Mouse (Mus musculus) ovary, adult 18-20 months (tissue): ENCODE results near the gene Pacs1.
"Not testable (repeated sequence)": the region's sequence is repeated elsewhere in the genome, so short reads cannot be mapped to it uniquely, and the experiment has no call there.

Experiments used
- DNase-seq: peaks from one replicate; pipeline ENCODE4 v3.0.0; 2022; ENCODE audit warnings: low spot score, mixed read lengths

Gene Pacs1

DNA sequence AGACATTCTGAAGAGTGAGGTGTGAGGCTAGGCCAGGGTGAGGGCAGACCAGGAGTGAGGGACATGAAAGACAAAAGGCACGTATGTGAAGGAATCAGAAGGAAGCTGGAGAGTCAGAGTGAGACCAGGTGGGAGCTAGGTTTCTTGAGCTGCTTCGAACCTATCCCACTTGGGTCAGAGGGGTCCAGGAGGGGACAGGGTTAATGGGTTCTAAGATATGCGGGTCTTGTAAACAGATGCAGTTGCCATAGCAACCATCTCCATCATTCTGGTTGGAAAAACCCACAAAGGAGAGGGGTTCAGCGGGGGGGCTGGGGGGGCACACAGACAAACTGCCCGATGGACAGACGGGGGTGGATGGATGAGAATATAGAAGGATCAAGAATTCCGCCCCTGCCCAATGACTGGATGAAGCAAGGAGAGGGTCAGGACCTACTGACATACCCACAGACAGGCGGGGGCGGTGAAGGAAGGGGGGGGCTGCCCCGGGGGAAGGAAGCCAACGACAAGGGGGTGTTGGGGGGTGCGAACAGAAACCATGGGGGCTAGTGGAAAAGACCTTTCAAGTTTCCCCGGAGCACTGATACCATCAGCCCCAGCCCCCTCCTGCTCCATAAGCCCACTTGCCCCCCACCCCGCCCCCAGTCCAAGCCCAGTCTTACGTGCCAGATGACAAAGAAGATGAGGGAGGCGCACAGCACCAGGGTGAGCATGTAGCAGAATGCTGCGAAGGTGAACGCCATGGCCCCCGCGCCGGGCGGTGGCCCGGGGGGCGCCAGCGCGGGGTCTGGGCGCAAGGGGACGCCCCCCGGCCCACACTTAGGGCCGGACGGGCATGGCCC lies 175.2 kb downstream of the Pacs1 start:
- no peak for DNase-seq

DNA sequence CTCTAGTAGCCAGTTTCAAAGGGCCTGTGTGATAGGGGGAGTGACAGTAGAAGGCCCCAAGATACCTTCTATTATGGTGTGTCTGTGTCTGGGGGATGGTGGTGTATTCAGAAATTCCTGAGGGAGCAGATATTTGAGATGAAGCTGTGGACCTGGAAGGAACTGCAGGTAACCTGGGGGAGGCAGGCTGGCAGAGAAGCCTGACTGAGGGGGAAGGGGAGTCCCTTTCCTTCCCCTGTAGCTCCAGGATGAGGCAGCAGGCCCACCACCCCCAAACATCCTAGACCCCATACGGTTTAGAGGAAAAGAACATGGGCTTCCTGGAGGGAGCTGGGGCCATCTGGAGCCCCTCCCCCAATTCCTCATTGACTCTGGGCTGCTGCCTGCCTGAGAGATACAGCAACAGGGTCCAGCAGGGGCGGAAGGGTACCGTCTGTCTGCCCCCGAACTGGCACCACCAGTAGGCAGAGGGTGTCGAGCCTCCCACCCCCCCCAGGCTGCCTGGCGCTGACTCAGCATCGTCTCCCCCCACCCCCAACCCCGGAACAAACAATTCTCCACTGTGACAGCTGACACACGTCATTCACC lies 176.9 kb downstream of the Pacs1 start:
- no peak for DNase-seq

DNA sequence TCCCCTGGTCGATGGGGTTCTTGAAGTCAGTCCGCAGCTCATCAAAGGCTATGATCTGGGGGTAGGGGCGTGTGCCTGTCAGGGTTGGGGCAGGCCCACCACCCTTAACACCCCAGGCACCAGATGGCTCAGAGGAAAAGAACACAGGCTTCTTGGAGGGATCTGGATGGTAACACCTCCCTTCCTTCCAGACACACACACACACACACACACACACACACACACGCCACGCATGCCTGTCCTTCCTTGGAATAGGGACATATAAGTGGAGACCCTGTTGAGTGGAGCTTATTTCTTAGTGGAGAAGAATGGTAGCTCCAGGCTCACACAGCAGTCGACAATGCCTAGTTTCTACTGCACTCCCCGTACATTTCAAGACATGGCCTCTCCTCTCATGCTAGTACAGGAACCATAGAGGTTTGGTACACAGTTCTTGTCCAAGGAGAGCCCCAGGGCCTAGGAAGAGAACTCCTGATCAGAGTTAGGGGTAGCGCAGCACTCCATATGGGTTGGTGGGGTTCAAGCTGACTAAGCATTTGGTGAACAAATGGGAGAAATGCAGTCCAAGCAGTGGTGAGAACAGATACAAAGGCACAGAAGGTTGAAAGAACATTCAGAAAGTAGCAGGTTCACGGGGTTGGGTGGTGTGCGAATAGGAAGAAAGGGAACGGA lies 178.0 kb downstream of the Pacs1 start:
- no peak for DNase-seq

DNA sequence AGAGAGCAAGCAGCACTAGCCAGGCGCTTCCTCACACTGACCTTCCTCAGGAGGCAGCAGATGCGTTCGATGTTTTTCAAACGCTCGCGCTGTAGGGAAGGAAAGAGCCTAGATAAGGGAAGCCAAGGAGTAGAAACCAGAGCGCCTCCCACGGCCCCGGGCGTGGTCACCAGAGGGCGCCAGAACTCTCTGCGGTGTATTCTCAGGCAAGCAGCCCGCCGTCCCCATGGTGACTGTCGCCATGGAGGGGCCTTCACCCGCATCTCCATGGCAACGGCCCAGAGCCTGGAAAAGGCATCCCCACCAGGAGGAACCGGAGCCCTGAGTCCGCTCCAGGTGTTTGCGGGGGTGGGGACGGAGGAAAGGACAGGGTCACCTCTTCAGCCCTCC lies 178.7 kb downstream of the Pacs1 start:
- peak; percentile 84 for DNase-seq

DNA sequence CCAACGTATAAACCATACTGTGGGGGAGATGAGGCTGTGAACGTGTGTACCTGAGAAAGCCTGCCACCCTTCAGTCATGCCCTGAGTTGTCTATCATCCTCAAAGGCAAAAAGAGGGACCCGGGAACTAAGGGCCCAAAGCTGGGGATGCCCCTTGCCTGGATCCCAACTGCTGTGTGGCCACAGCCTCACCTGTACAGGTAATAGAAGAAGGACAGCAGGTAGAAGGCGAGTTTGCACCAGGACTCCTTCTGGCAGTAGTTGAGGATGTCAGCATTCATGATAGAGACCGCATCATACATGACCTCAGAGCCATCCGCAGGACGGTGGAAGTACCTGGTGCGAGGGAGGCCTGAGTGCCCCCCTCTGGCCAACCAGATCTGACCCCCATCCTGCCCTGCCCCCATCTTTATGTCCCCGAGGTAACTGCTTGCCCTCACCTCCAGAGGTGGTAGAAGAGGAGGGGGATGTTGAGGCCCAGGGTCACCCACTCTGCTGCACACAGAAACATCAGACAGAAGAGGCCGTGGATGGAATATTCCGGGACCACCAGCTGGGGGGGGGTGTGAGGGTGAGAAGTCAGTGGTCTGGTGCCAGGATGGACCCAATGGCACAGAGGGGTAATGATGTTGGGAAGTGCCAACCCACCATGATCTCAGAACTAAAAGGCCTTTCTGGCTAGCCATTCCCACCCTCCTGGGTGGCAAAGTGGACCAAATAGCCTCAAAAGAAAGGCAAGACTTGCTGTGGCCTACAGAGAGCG lies 179.3 kb downstream of the Pacs1 start:
- no peak for DNase-seq

DNA sequence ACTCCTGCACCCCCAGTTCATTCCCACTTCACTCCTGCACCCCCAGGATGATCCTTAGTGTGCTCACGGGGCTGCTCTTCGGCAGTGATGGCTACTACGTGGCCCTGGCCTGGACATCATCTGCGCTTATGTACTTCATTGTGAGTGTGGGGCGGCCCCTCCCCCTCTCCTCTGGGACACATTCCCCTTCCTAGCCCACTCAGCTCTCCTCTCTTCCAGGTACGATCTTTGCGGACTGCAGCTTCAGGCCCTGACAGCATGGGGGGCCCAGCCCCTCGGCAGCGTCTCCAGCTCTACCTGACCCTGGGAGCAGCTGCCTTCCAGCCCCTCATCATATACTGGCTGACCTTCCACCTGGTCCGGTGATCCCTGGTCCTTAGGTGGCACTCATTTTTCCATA lies 180.8 kb downstream of the Pacs1 start:
- no peak for DNase-seq

DNA sequence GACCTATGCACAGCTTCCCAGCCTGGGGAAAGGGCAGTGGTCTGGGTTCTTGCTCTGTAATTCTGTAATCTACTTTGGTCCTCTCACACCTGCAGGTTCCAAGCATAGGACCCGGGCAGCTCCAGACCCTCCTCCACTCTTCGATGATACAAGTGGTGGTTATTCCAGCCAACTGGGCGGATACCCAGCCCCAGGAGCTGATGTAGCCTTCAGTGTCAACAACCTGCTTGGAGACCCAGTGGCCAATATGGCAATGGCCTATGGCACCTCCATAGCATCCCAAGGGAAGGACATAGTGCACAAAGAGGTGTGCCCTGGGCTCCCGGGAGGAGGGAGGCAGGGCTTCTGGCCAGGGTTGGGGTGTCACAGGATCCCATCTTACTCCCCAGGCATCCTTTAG lies 183.6 kb downstream of the Pacs1 start:
- DNase-seq: no peak

DNA sequence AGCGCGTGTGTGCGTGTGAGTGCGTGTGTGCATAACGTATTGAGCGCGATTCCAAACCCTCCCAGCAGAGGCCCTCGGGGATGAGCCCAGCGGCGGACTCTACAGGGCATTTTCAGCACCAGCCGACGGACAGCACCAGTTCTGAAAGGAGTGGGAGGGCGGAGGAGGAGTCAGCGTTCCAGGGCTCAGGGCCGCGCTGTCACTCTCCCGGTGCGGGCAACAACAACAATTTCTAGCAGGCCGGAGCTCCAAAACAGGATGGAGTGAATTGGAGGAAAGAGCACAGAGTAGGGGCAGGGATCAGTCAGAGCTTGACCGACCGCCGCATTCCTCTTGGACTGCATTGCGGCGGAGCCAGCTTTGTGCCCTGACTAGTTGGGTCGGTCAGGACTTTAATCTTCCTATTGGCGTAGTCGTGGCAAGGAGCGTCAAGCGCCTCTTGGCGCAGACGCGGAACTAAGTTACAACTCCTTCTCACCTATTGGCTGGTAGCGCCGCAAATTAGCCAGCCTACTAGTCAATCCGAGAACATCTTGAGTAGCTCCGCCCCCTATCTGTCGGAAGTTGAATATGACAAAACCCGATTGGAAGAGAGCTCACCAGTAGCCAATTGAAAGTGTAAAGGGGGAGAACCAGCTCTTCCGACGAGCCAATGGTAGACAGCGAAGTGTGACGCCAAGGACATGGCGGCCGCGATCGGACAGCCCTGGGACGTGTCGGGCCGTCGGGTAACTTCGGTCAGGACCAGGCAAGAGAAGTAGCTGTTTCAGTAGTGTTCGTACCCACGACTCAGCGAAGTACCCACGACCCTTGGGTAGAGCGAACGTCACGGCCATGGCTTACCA lies 184.8 kb downstream of the Pacs1 start, which contains the start of gene Yif1a:
Yif1a (plus strand) TSS at position 655 of the 845 bp plus-strand sequence.
- peak; percentile 96 for DNase-seq

DNA sequence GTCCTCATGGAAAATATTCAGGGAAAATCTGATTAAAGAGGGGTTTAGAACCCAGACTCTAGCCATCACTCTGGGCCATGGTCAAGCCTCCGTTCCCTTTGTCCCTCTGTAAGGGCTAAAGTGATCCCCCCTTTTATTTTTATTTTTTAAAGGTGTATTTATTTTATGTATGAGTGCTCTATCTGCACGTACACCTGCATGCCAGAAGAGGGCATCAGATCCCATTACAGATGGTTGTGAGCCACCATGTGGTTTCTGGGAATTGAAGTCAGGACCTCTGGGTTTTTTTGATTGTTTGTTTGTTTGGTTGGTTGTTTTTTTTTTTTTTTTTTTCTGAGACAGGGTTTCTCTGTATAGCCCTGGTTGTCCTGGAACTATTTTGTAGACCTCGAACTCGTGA lies 186.4 kb downstream of the Pacs1 start:
- not testable (repeated sequence) for DNase-seq

DNA sequence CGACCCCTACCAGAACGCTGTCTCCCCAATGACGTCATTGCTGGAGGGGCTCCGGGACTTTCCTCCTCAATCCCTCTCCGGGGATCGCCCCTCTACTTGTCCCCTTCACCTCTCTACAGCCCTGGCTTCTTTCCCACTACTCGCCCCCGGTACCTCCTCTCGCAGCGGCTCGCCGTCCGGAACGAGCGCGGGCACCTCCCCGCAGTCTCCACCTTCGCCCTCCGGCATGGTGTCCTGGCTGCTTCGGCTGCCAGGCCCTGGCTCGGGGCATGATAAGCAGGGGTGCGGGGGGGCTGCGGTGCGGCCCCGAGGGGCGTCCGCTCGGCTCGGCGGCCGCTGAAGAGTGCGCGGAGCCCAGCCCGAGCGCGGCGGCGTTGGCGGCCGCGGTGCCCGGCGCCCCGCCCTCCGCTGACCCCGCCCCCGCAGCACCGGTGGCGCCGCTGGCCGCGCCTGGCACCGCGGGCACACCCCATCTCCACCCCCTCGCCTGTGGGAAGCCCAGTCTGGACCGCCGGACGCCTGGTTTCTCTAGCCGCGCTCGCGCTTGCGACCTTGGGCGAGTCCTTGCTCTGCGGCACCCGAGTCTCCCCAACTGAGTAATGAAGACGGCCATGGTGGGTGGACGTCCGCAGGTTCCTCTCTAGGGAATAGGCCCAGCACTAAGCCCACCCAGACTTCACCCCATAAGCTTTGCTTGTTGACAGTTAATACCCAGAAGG lies 187.6 kb downstream of the Pacs1 start, which contains the start of gene Tmem151a:
Tmem151a (minus strand) TSS at position 387 of the 719 bp plus-strand sequence.
- peak; percentile 55 for DNase-seq

DNA sequence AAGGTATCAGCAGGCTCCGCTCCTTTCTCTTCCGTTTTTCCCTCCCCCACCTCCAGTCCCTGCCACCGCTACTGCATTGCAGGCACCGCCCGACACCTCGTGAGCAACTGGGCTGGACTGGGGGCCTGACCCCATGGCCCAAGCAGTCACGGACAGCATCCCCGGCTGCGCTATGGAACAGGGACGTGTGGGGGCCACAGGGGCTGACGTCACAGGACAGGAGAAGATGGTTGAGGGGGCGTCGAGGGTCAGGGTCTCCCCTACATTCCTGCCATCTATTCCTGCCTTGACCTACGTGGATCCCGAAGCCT lies 188.1 kb downstream of the Pacs1 start:
- no peak for DNase-seq

DNA sequence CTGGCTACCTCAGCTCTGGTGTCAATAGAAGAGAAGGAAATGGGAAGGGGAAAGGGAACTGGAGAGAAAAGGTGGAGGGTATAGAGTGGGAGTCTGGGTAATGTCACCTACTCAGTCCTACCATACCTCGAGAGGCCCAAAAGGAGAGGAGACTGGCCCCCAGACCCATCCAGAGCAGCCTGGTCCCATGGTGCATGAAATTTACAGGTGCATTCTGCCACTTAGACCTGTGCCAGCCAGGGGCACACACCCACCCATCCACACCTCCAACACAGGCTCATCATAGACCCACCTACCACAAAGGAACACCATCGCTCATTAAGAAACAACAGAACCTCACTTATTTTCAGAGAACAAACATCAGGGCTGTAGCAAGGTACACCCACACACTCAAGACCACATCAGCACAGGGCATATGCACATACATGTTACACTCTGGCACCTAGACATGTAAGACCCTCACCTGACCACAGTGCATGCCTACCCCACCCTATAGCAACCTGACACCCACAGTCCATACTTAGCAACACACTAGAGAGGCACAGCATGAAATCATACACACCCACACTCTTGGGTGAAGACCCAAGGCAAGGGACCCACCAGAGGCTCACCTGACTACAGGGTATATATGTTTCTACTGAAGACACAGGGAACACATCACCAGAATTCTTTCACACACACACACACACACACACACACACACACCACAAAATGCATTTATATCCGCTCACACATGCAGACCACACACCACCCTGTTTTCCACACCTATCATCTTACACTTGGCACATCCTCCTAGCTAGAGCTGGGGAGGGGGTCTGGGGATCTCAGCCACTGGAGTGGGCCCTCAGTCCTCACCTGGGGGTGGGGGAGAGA lies 188.7 kb downstream of the Pacs1 start:
- DNase-seq: no peak
